Mouse (Mus musculus) stomach, adult 2 months (tissue): ENCODE results near the gene Hist2h2bb. TPM values are rescaled to one million over a fixed set of nuclear protein-coding genes. Genes with fewer than 3 reads are reported as not detected.

Source experiments
- polyA plus RNA-seq: library from polyadenylated mRNA; depleted of rRNA; stranded (reverse); fragments of >200 nt; gene quantifications from 2 replicates; pipeline ENCODE4 v1.2.3, GENCODE M21; 2012; rRNA removed

Hist2h2bb gene
- 0.85 and 1.3 TPM in 2 replicates for polyA plus RNA-seq

GRCm38 (mm10) chr3:96269511-96270474 lies at the start of gene Hist2h2bb:
Hist2h2bb (plus strand) TSS chr3:96269752.

GRCm38 (mm10) chr3:96220765-96221639 lies 48.5 kb upstream of the Hist2h2bb start, which contains the start of the genes Hist2h2ac and Hist2h2be:
Hist2h2ac (minus strand) TSS chr3:96220880.
Hist2h2be (plus strand) TSS chr3:96221119.

GRCm38 (mm10) chr3:96238954-96239793 lies 30.4 kb upstream of the Hist2h2bb start, which contains the start of gene Hist2h3c2:
Hist2h3c2 (minus strand) TSS chr3:96239127.

GRCm38 (mm10) chr3:96239949-96240798 lies 29.4 kb upstream of the Hist2h2bb start, which contains the start of gene Hist2h2aa2:
Hist2h2aa2 (minus strand) TSS chr3:96240276.

GRCm38 (mm10) chr3:96245003-96245886 lies 24.3 kb upstream of the Hist2h2bb start, which contains the start of gene Hist2h2aa1:
Hist2h2aa1 (plus strand) TSS chr3:96245497.

GRCm38 (mm10) chr3:96246427-96246856 lies 23.1 kb upstream of the Hist2h2bb start, which contains the start of gene Hist2h3c1:
Hist2h3c1 (plus strand) TSS chr3:96246685.

GRCm38 (mm10) chr3:96262979-96263550 lies 6.5 kb upstream of the Hist2h2bb start, which contains the start of gene Hist2h4:
Hist2h4 (minus strand) TSS chr3:96263311.

GRCm38 (mm10) chr3:96268051-96268775 lies 1.3 kb upstream of the Hist2h2bb start, which contains the start of gene Hist2h3b:
Hist2h3b (plus strand) TSS chr3:96268654.

GRCm38 (mm10) chr3:96293787-96294186 lies 24.2 kb downstream of the Hist2h2bb start, which contains the start of gene Fcgr1:
Fcgr1 (minus strand) TSS chr3:96293969.

Other genes starting within 250 kb of the Hist2h2bb start
- gene Vps45, start 211.3 kb upstream of the Hist2h2bb start, polyA plus RNA-seq, result 1.4 and 1.6 TPM in 2 replicates
- 6.0 and 7.2 TPM in 2 replicates for gene Otud7b, start 165.2 kb upstream of the Hist2h2bb start, polyA plus RNA-seq
- 4.0 and 4.3 TPM in 2 replicates for gene Mtmr11, start 107.7 kb upstream of the Hist2h2bb start, polyA plus RNA-seq
- gene Sf3b4, start 97.4 kb upstream of the Hist2h2bb start, polyA plus RNA-seq, result 55.2 and 66.1 TPM in 2 replicates
- 0.65 and 0.73 TPM in 2 replicates for gene Sv2a, start 88.6 kb upstream of the Hist2h2bb start, polyA plus RNA-seq
- gene Bola1, start 50.0 kb upstream of the Hist2h2bb start, polyA plus RNA-seq, result 30.5 and 48.9 TPM in 2 replicates
- 3.7 TPM in 1 of 2 replicates, not detected in the other for gene Hist2h2ab, start 49.9 kb upstream of the Hist2h2bb start, polyA plus RNA-seq
- 3.6 and 7.2 TPM in 2 replicates for gene Hist2h2ac, start 48.9 kb upstream of the Hist2h2bb start, polyA plus RNA-seq
- gene Hist2h2be, start 48.6 kb upstream of the Hist2h2bb start, polyA plus RNA-seq, result 0.98 and 1.5 TPM in 2 replicates
- gene Hist2h3c2, start 30.6 kb upstream of the Hist2h2bb start, polyA plus RNA-seq, result 39.6 and 62.7 TPM in 2 replicates
- gene Hist2h2aa2, start 29.5 kb upstream of the Hist2h2bb start, polyA plus RNA-seq, result 125 and 141 TPM in 2 replicates
- 236 and 409 TPM in 2 replicates for gene Hist2h2aa1, start 24.3 kb upstream of the Hist2h2bb start, polyA plus RNA-seq
- not detected in 2 replicates for gene Hist2h3c1, start 23.1 kb upstream of the Hist2h2bb start, polyA plus RNA-seq
- gene Hist2h4, start 6.4 kb upstream of the Hist2h2bb start, polyA plus RNA-seq, result 1.9 and 2.1 TPM in 2 replicates
- gene Hist2h3b, start 1.1 kb upstream of the Hist2h2bb start, polyA plus RNA-seq, result 34.2 and 45.6 TPM in 2 replicates
- gene Fcgr1, start 24.2 kb downstream of the Hist2h2bb start, polyA plus RNA-seq, result 0.29 and 0.46 TPM in 2 replicates
- gene BC107364, start 182.6 kb downstream of the Hist2h2bb start, polyA plus RNA-seq, result 0.11 and 0.22 TPM in 2 replicates